Mouse (Mus musculus) cortical plate, adult 2 months (tissue): ENCODE results near the gene Syndig1.

Experiments used
- CTCF ChIP-seq: fragments of 200-500 bp; IDR thresholded peaks from 2 replicates; pipeline ENCODE4 v1.5.1; 2011; ENCODE audit warnings: mild to moderate bottlenecking, control low read depth, low read length; ENCODE audit not compliant: insufficient read depth; ENCODE audit errors: extremely low read depth
- POLR2A ChIP-seq: fragments of 200-500 bp; IDR thresholded peaks from 2 replicates; pipeline ENCODE4 v1.6.1; 2011; ENCODE audit warnings: mild to moderate bottlenecking, low read length, control low read depth; ENCODE audit not compliant: insufficient read depth; ENCODE audit errors: extremely low read depth

- TF ChIP-seq POLR2A (no peak), CTCF (no peak)
Observed at GRCm38 (mm10) chr2:149812899-149813298, 16.1 kb upstream of the Syndig1 start.
